Mouse (Mus musculus): ENCODE results near the gene Pnmal2.

Pnmal2 gene

GRCm38 (mm10) chr7:16944061-16944807 lies at the start of gene Pnmal2:
Gene Pnmal2, plus strand, starts transcription at chr7:16944682.
- peak; percentile 81 to 89 for DNase-seq (ENCODE audit: low spot score in 2 of 2)

GRCm38 (mm10) chr7:16895000-16895399 lies 49.5 kb upstream of the Pnmal2 start:
- peak in 1 of 2 experiments; percentile 72 for DNase-seq (ENCODE audit: low spot score in 2 of 2)

GRCm38 (mm10) chr7:16895511-16895910 lies 49.0 kb upstream of the Pnmal2 start:
- no peak for DNase-seq (ENCODE audit: low spot score in 2 of 2)

- no peak for DNase-seq (ENCODE audit: low spot score in 2 of 2)
These were observed 44.0 kb upstream of the Pnmal2 start for GRCm38 (mm10) chr7:16900526-16900925.

GRCm38 (mm10) chr7:16903439-16903955 lies 41.0 kb upstream of the Pnmal2 start:
- DNase-seq (ENCODE audit: low spot score in 2 of 2), result no peak

GRCm38 (mm10) chr7:16904120-16904675 lies 40.3 kb upstream of the Pnmal2 start:
- no peak for DNase-seq (ENCODE audit: low spot score in 2 of 2)

GRCm38 (mm10) chr7:16905491-16906021 lies 38.9 kb upstream of the Pnmal2 start:
- DNase-seq (ENCODE audit: low spot score in 2 of 2), result no peak

GRCm38 (mm10) chr7:16906281-16906680 lies 38.2 kb upstream of the Pnmal2 start, which contains the start of gene Ptgir:
Gene Ptgir, plus strand, starts transcription at chr7:16906490.
- DNase-seq (ENCODE audit: low spot score in 2 of 2), result no peak

GRCm38 (mm10) chr7:16906889-16907559 lies 37.5 kb upstream of the Pnmal2 start:
- DNase-seq (ENCODE audit: low spot score in 2 of 2), result no peak

GRCm38 (mm10) chr7:16907842-16908241 lies 36.6 kb upstream of the Pnmal2 start:
- no peak for DNase-seq (ENCODE audit: low spot score in 2 of 2)

GRCm38 (mm10) chr7:16908367-16908766 lies 36.1 kb upstream of the Pnmal2 start:
- no peak for DNase-seq (ENCODE audit: low spot score in 2 of 2)

- no peak for DNase-seq (ENCODE audit: low spot score in 2 of 2)
These were observed 35.6 kb upstream of the Pnmal2 start for GRCm38 (mm10) chr7:16908859-16909258.

- DNase-seq (ENCODE audit: low spot score in 2 of 2), result no peak
These were observed 34.6 kb upstream of the Pnmal2 start for GRCm38 (mm10) chr7:16909909-16910308.

- DNase-seq (ENCODE audit: low spot score in 2 of 2), result no peak
These were observed 32.6 kb upstream of the Pnmal2 start for GRCm38 (mm10) chr7:16911904-16912303.

- no peak for DNase-seq (ENCODE audit: low spot score in 2 of 2)
These were observed 32.1 kb upstream of the Pnmal2 start for GRCm38 (mm10) chr7:16912360-16912759.

- DNase-seq (ENCODE audit: low spot score in 2 of 2), result peak in 1 of 2 experiments; percentile 63
These were observed 30.6 kb upstream of the Pnmal2 start for GRCm38 (mm10) chr7:16913806-16914452.

- DNase-seq (ENCODE audit: low spot score in 2 of 2), result no peak
These were observed 29.8 kb upstream of the Pnmal2 start for GRCm38 (mm10) chr7:16914453-16915343.

- no peak for DNase-seq (ENCODE audit: low spot score in 2 of 2)
These were observed 28.8 kb upstream of the Pnmal2 start for GRCm38 (mm10) chr7:16915461-16916340.

- no peak for DNase-seq (ENCODE audit: low spot score in 2 of 2)
These were observed 27.9 kb upstream of the Pnmal2 start for GRCm38 (mm10) chr7:16916342-16917265.
